Mouse (Mus musculus): ENCODE measurements around the gene Retn. TPM values are rescaled to one million over a fixed set of nuclear protein-coding genes. Genes with fewer than 3 reads are reported as not detected.

Retn gene
- polyA plus RNA-seq, 1 experiment = 0.94 TPM

DNA sequence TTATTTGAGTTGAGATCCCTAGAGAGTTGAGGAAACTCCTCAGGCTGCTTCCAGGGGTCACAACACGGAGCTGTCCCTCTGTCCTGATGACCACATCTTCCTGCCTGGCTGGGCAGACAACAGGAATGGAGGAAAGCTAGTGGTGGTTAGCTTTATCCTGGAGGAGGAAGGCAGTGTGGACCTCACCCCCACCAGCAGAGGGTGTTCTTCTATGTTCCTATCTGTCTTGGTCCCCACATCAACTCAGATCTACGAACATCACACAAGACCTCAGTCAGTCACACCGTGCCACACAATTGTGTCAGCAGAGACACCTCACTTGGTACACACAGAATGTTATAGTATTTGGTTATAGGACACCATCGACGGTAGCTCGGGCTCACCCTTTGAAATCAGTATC lies 32.0 kb downstream of the Retn start:
- no peaks in the 10 kb centered on the region for H3K4me1 ChIP-seq (ENCODE audit: control insufficient read depth, insufficient read depth, low read length)
- H3K9ac ChIP-seq (ENCODE audit: low read depth, poor library complexity, severe bottlenecking) = no peak overlapping the region
- H3K36me3 ChIP-seq (ENCODE audit: control insufficient read depth, insufficient read depth, low read length, poor library complexity, severe bottlenecking) = no peaks in the 10 kb centered on the region
- no peak overlapping the region for H3K27ac ChIP-seq (ENCODE audit: insufficient read depth, low read length)
- TF ChIP-seq POLR2A (IDR thresholded peaks at IDR 0.05; ENCODE audit: insufficient read depth, low read length) = no peak
- peak; percentile 17 for TF ChIP-seq CTCF (IDR thresholded peaks at IDR 0.05; ENCODE audit: low read depth, low read length)
- H3K27me3 ChIP-seq (ENCODE audit: control insufficient read depth, insufficient read depth, low read length, poor library complexity, severe bottlenecking) = no peaks in the 10 kb centered on the region
- H3K9me3 ChIP-seq (replicated peaks; ENCODE audit: control insufficient read depth, insufficient read depth, low read length, poor library complexity, severe bottlenecking) = no peaks in the 10 kb centered on the region
- H3K4me3 ChIP-seq (ENCODE audit: low read depth, low read length) = no peak overlapping the region

DNA sequence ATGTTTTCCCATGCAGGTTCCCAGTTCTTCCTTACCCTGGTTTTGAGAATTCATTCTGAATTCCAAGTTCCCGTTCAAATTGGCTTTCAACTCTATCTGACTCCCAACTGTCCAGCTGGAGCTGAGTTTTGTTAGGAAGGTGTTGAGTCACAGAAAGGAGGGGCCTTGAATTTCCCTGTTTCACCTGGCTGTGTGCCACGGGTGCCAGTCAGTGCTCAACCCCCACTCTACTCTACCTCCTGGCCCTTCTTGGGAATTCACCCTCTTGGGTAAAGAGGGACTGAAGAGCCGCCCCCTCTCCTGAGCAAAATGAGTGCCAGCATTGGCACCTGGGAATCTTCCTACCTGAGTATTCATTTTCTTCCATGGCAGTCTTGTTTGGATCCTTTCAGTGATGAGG lies 35.2 kb downstream of the Retn start:
- Histone ChIP-seq H3K9me3 (replicated peaks; ENCODE audit: control insufficient read depth, insufficient read depth, low read length, poor library complexity, severe bottlenecking) (no peaks in the 10 kb centered on the region), H3K36me3 (ENCODE audit: control insufficient read depth, insufficient read depth, low read length, poor library complexity, severe bottlenecking) (no peaks in the 10 kb centered on the region), H3K4me3 (ENCODE audit: low read depth, low read length) (no peak overlapping the region), H3K27ac (ENCODE audit: insufficient read depth, low read length) (no peak overlapping the region), H3K4me1 (ENCODE audit: control insufficient read depth, insufficient read depth, low read length) (no peaks in the 10 kb centered on the region), H3K27me3 (ENCODE audit: control insufficient read depth, insufficient read depth, low read length, poor library complexity, severe bottlenecking) (no peaks in the 10 kb centered on the region), H3K9ac (ENCODE audit: low read depth, poor library complexity, severe bottlenecking) (no peak overlapping the region)
- TF ChIP-seq POLR2A (IDR thresholded peaks at IDR 0.05; ENCODE audit: insufficient read depth, low read length) = no peak
- no peak for TF ChIP-seq CTCF (IDR thresholded peaks at IDR 0.05; ENCODE audit: low read depth, low read length)
- no peak for TF ChIP-seq EP300 (IDR thresholded peaks at IDR 0.05; ENCODE audit: insufficient read depth, low read depth, low read length)

GRCm38 (mm10) chr8:3694121-3694520 lies 38.6 kb downstream of the Retn start, which contains the start of gene Fcer2a:
Gene Fcer2a (minus strand): TSS chr8:3694175.
- TF ChIP-seq CTCF (IDR thresholded peaks at IDR 0.05; ENCODE audit: low read depth, low read length) = no peak
- TF ChIP-seq EP300 (IDR thresholded peaks at IDR 0.05; ENCODE audit: insufficient read depth, low read depth, low read length) = no peak
- no peak for TF ChIP-seq POLR2A (IDR thresholded peaks at IDR 0.05; ENCODE audit: insufficient read depth, low read length)
- H3K27me3 ChIP-seq (ENCODE audit: control insufficient read depth, insufficient read depth, low read length, poor library complexity, severe bottlenecking) = no peaks in the 10 kb centered on the region
- H3K36me3 ChIP-seq (ENCODE audit: control insufficient read depth, insufficient read depth, low read length, poor library complexity, severe bottlenecking) = no peaks in the 10 kb centered on the region
- H3K9ac ChIP-seq (ENCODE audit: low read depth, poor library complexity, severe bottlenecking) = no peak within 1 kb of the TSS
- H3K27ac ChIP-seq (ENCODE audit: insufficient read depth, low read length) = no peak within 1 kb of the TSS
- no peaks in the 10 kb centered on the region for H3K9me3 ChIP-seq (replicated peaks; ENCODE audit: control insufficient read depth, insufficient read depth, low read length, poor library complexity, severe bottlenecking)
- H3K4me3 ChIP-seq (ENCODE audit: low read depth, low read length) = no peak within 1 kb of the TSS
- H3K4me1 ChIP-seq (ENCODE audit: control insufficient read depth, insufficient read depth, low read length) = no peaks in the 10 kb centered on the region

- Histone ChIP-seq H3K9me3 (replicated peaks; ENCODE audit: control insufficient read depth, insufficient read depth, low read length, poor library complexity, severe bottlenecking) (no peaks in the 10 kb centered on the region), H3K27ac (ENCODE audit: insufficient read depth, low read length) (no peak overlapping the region), H3K4me1 (ENCODE audit: control insufficient read depth, insufficient read depth, low read length) (no peaks in the 10 kb centered on the region), H3K9ac (ENCODE audit: low read depth, poor library complexity, severe bottlenecking) (no peak overlapping the region), H3K27me3 (ENCODE audit: control insufficient read depth, insufficient read depth, low read length, poor library complexity, severe bottlenecking) (no peaks in the 10 kb centered on the region), H3K4me3 (ENCODE audit: low read depth, low read length) (no peak overlapping the region), H3K36me3 (ENCODE audit: control insufficient read depth, insufficient read depth, low read length, poor library complexity, severe bottlenecking) (no peaks in the 10 kb centered on the region)
- TF ChIP-seq CTCF (IDR thresholded peaks at IDR 0.05; ENCODE audit: low read depth, low read length) = no peak
- TF ChIP-seq POLR2A (IDR thresholded peaks at IDR 0.05; ENCODE audit: insufficient read depth, low read length) = no peak
- TF ChIP-seq EP300 (IDR thresholded peaks at IDR 0.05; ENCODE audit: insufficient read depth, low read depth, low read length) = no peak
These were observed 45.9 kb downstream of the Retn start for GRCm38 (mm10) chr8:3701491-3701890.

GRCm38 (mm10) chr8:3705711-3706110 lies 50.1 kb downstream of the Retn start:
- Histone ChIP-seq H3K9ac (ENCODE audit: low read depth, poor library complexity, severe bottlenecking) (no peak overlapping the region), H3K9me3 (replicated peaks; ENCODE audit: control insufficient read depth, insufficient read depth, low read length, poor library complexity, severe bottlenecking) (no peaks in the 10 kb centered on the region), H3K27me3 (ENCODE audit: control insufficient read depth, insufficient read depth, low read length, poor library complexity, severe bottlenecking) (no peaks in the 10 kb centered on the region; the same call in 1 of the 2 replicates), H3K4me3 (ENCODE audit: low read depth, low read length) (no peak overlapping the region), H3K36me3 (ENCODE audit: control insufficient read depth, insufficient read depth, low read length, poor library complexity, severe bottlenecking) (no peaks in the 10 kb centered on the region), H3K27ac (ENCODE audit: insufficient read depth, low read length) (no peak overlapping the region), H3K4me1 (ENCODE audit: control insufficient read depth, insufficient read depth, low read length) (no peaks in the 10 kb centered on the region)
- TF ChIP-seq EP300 (IDR thresholded peaks at IDR 0.05; ENCODE audit: insufficient read depth, low read depth, low read length) (no peak), CTCF (IDR thresholded peaks at IDR 0.05; ENCODE audit: low read depth, low read length) (peak; percentile 36)

DNA sequence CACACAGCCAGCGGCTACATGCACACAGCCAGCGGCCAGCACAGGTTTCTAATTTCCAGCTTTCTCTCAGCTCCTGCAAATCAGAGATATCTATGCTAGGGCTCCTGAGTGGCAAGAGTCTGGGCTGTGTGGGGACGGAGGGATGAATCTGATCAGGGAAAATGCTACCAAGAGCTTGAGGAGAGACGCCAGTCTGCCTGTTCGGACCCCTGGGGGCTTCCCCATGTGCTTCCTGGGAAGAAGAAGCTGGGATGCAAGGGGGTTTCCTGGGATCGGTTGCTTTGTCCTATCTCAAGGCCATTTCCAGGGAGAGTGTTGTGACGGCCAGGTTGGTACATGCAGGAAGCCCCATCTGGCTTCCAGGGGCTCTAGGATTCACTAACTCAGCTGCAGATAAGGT lies 52.0 kb downstream of the Retn start:
- TF ChIP-seq CTCF (IDR thresholded peaks at IDR 0.05; ENCODE audit: low read depth, low read length) (no peak), POLR2A (IDR thresholded peaks at IDR 0.05; ENCODE audit: insufficient read depth, low read length) (no peak), EP300 (IDR thresholded peaks at IDR 0.05; ENCODE audit: insufficient read depth, low read depth, low read length) (no peak)
- no peaks in the 10 kb centered on the region for H3K36me3 ChIP-seq (ENCODE audit: control insufficient read depth, insufficient read depth, low read length, poor library complexity, severe bottlenecking)
- H3K27ac ChIP-seq (ENCODE audit: insufficient read depth, low read length) = no peak overlapping the region
- H3K9ac ChIP-seq (ENCODE audit: low read depth, poor library complexity, severe bottlenecking) = no peak overlapping the region
- H3K4me3 ChIP-seq (ENCODE audit: low read depth, low read length) = no peak overlapping the region
- H3K4me1 ChIP-seq (ENCODE audit: control insufficient read depth, insufficient read depth, low read length) = no peaks in the 10 kb centered on the region
- H3K27me3 ChIP-seq (ENCODE audit: control insufficient read depth, insufficient read depth, low read length, poor library complexity, severe bottlenecking) = no peaks in the 10 kb centered on the region; the same call in 1 of the 2 replicates
- no peaks in the 10 kb centered on the region for H3K9me3 ChIP-seq (replicated peaks; ENCODE audit: control insufficient read depth, insufficient read depth, low read length, poor library complexity, severe bottlenecking)

Other genes starting within 250 kb of the Retn start
- 4.6 and 6.7 TPM in 2 replicates for gene Pex11g, start 188.1 kb upstream of the Retn start, polyA plus RNA-seq (2011; ENCODE audit: insufficient read depth, insufficient read length, low read depth, missing spikeins)
- 0.39 and 0.44 TPM in 2 replicates for gene Tex45, start 184.9 kb upstream of the Retn start, polyA plus RNA-seq (2011; ENCODE audit: insufficient read depth, insufficient read length, low read depth, missing spikeins)
- gene Zfp358, start 162.6 kb upstream of the Retn start, polyA plus RNA-seq (2011; ENCODE audit: insufficient read depth, insufficient read length, low read depth, missing spikeins) = 15.5 and 17.7 TPM in 2 replicates
- gene Mcoln1, start 155.3 kb upstream of the Retn start, polyA plus RNA-seq (2011; ENCODE audit: insufficient read depth, insufficient read length, low read depth, missing spikeins) = 62.0 and 62.3 TPM in 2 replicates
- 46.6 and 47.5 TPM in 2 replicates for gene Pnpla6, start 140.4 kb upstream of the Retn start, polyA plus RNA-seq (2011; ENCODE audit: insufficient read depth, insufficient read length, low read depth, missing spikeins)
- gene C330021F23Rik, start 87.8 kb upstream of the Retn start, polyA plus RNA-seq (2011; ENCODE audit: insufficient read depth, insufficient read length, low read depth, missing spikeins) = 22.8 and 24.0 TPM in 2 replicates
- gene Camsap3, start 68.5 kb upstream of the Retn start, polyA plus RNA-seq (2011; ENCODE audit: insufficient read depth, insufficient read length, low read depth, missing spikeins) = 68.9 and 69.1 TPM in 2 replicates
- 57.8 and 65.8 TPM in 2 replicates for gene Xab2, start 34.5 kb upstream of the Retn start, polyA plus RNA-seq (2011; ENCODE audit: insufficient read depth, insufficient read length, low read depth, missing spikeins)
- gene Pet100, start 34.2 kb upstream of the Retn start, polyA plus RNA-seq (2011; ENCODE audit: insufficient read depth, insufficient read length, low read depth, missing spikeins) = 93.4 and 100 TPM in 2 replicates
- gene Pcp2, start 30.2 kb upstream of the Retn start, polyA plus RNA-seq (2011; ENCODE audit: insufficient read depth, insufficient read length, low read depth, missing spikeins) = not detected in 2 replicates
- gene Stxbp2, start 24.8 kb upstream of the Retn start, polyA plus RNA-seq (2011; ENCODE audit: insufficient read depth, insufficient read length, low read depth, missing spikeins) = 125 and 145 TPM in 2 replicates
- not detected in 2 replicates for gene Mcemp1, start 10.0 kb downstream of the Retn start, polyA plus RNA-seq (2011; ENCODE audit: insufficient read depth, insufficient read length, low read depth, missing spikeins)
- gene Fcor, start 16.6 kb downstream of the Retn start, polyA plus RNA-seq (2011; ENCODE audit: insufficient read depth, insufficient read length, low read depth, missing spikeins) = 8.4 and 11.9 TPM in 2 replicates
- gene Trappc5, start 20.5 kb downstream of the Retn start, polyA plus RNA-seq (2011; ENCODE audit: insufficient read depth, insufficient read length, low read depth, missing spikeins) = 18.2 and 18.7 TPM in 2 replicates
- not detected in 2 replicates for gene Fcer2a, start 38.4 kb downstream of the Retn start, polyA plus RNA-seq (2011; ENCODE audit: insufficient read depth, insufficient read length, low read depth, missing spikeins)
- not detected in 2 replicates for gene Clec4g, start 64.9 kb downstream of the Retn start, polyA plus RNA-seq (2011; ENCODE audit: insufficient read depth, insufficient read length, low read depth, missing spikeins)
- not detected in 2 replicates for gene Cd209a, start 93.2 kb downstream of the Retn start, polyA plus RNA-seq (2011; ENCODE audit: insufficient read depth, insufficient read length, low read depth, missing spikeins)
- gene Cd209e, start 198.5 kb downstream of the Retn start, polyA plus RNA-seq (2011; ENCODE audit: insufficient read depth, insufficient read length, low read depth, missing spikeins) = not detected in 2 replicates
- not detected in 2 replicates for gene Cd209d, start 222.8 kb downstream of the Retn start, polyA plus RNA-seq (2011; ENCODE audit: insufficient read depth, insufficient read length, low read depth, missing spikeins)